Mouse (Mus musculus) liver, adult 2 months (tissue): ENCODE measurements around the gene Ttl. TPM values are rescaled to one million over a fixed set of nuclear protein-coding genes. Genes with fewer than 3 reads are reported as not detected.

ENCODE experiments used
- DNase-seq: peaks from one replicate; pipeline ENCODE4 v3.0.0-alpha.2; 2011; ENCODE audit warnings: low read depth, low spot score; ENCODE audit errors: extremely low read depth
- H3K27ac ChIP-seq: fragments of 200-500 bp; replicated peaks from 2 replicates; pipeline ENCODE4 v1.5.1; 2012; ENCODE audit warnings: low read depth, mild to moderate bottlenecking, control low read depth, inconsistent platforms, low read length; ENCODE audit not compliant: insufficient read depth
- H3K27me3 ChIP-seq: fragments of 200-500 bp; 2 replicates; pipeline ENCODE4 v1.6.1; 2012; ENCODE audit warnings: mild to moderate bottlenecking, moderate library complexity, low read length, inconsistent platforms; ENCODE audit not compliant: control insufficient read depth, insufficient read depth
- H3K36me3 ChIP-seq: fragments of 200-500 bp; 2 replicates; pipeline ENCODE4 v1.6.1; 2012; ENCODE audit warnings: low read length, inconsistent platforms; ENCODE audit not compliant: control insufficient read depth, insufficient read depth
- H3K4me1 ChIP-seq: fragments of 200-500 bp; 2 replicates; pipeline ENCODE4 v1.6.1; 2011; ENCODE audit warnings: low read length; ENCODE audit not compliant: control insufficient read depth, insufficient read depth
- H3K4me3 ChIP-seq: fragments of 200-500 bp; 2 replicates; pipeline ENCODE4 v1.5.1; 2011; ENCODE audit warnings: low read depth, mild to moderate bottlenecking, control low read depth, low read length, moderate library complexity; ENCODE audit not compliant: insufficient read depth
- H3K79me2 ChIP-seq: fragments of 200-500 bp; 2 replicates; pipeline ENCODE4 v1.6.1; 2012; ENCODE audit warnings: inconsistent platforms, mild to moderate bottlenecking, low read length, moderate library complexity; ENCODE audit not compliant: control insufficient read depth, insufficient read depth
- H3K9ac ChIP-seq: fragments of 200-500 bp; 2 replicates; pipeline ENCODE4 v1.6.1; 2012; ENCODE audit warnings: low read depth, mild to moderate bottlenecking, control low read depth, inconsistent platforms, low read length
- CTCF ChIP-seq: fragments of 200-500 bp; IDR thresholded peaks from 2 replicates; pipeline ENCODE4 v1.5.1; 2011; ENCODE audit warnings: low read depth, low read length, control low read depth
- POLR2A ChIP-seq: fragments of 200-500 bp; IDR thresholded peaks from 2 replicates; pipeline ENCODE4 v1.6.1; 2011; ENCODE audit warnings: low read length, control low read depth; ENCODE audit not compliant: insufficient read depth; ENCODE audit errors: extremely low read depth
- WGBS: fragments of 180-500 bp; shearing (Covaris S2); methylation state at CpG from one replicate; pipeline ENCODE4 v1.1.7; 2018; 5-methylcytosine and 5-hydroxymethylcytosine counted together
- polyA plus RNA-seq: library from polyadenylated mRNA; depleted of rRNA; stranded (reverse); fragments of >200 nt; gene quantifications from 2 replicates; pipeline ENCODE4 v1.2.3, GENCODE M21; 2012
- total RNA-seq: library from RNA; depleted of rRNA; stranded (reverse); fragments of >200 nt; gene quantifications from 2 replicates; pipeline ENCODE4 v1.2.3, GENCODE M21; 2014

Gene Ttl
- total and polyA plus RNA-seq, 2 experiments: 2.4 to 3.8 TPM

GRCm38 (mm10) chr2:129070296-129070695 lies 4.6 kb downstream of the Ttl start:
- Histone ChIP-seq H3K27me3 (no peaks in the 10 kb centered on the region), H3K36me3 (no peaks in the 10 kb centered on the region), H3K79me2 (no peaks in the 10 kb centered on the region; the same call in 1 of the 2 replicates), H3K4me1 (peaks cover 6% of the 10 kb centered on the region; the same call in 1 of the 2 replicates), H3K9ac (no peak overlapping the region), H3K4me3 (no peak overlapping the region), H3K27ac (no peak overlapping the region)
- 93% methylated on average over 3 of the region's 3 CpGs for WGBS
- DNase-seq: no peak
- no peak for TF ChIP-seq POLR2A
- no peak for TF ChIP-seq CTCF

- H3K4me1 ChIP-seq: no peaks in the 10 kb centered on the region
- H3K27me3 ChIP-seq: no peaks in the 10 kb centered on the region
- H3K79me2 ChIP-seq: no peaks in the 10 kb centered on the region
- H3K4me3 ChIP-seq: no peak overlapping the region
- DNase-seq: no peak
- H3K27ac ChIP-seq: no peak overlapping the region
- peak; percentile 61 for TF ChIP-seq CTCF
- TF ChIP-seq POLR2A: no peak
- peaks cover 5% of the 10 kb centered on the region for H3K36me3 ChIP-seq
- no peak overlapping the region for H3K9ac ChIP-seq
- 92% methylated on average over 3 of the region's 3 CpGs for WGBS
Measured at GRCm38 (mm10) chr2:129078313-129078712, 12.6 kb downstream of the Ttl start.

GRCm38 (mm10) chr2:129079194-129079593 lies 13.5 kb downstream of the Ttl start:
- H3K27ac ChIP-seq: no peak overlapping the region
- DNase-seq: no peak
- H3K36me3 ChIP-seq: peaks cover 5% of the 10 kb centered on the region
- no peaks in the 10 kb centered on the region for H3K27me3 ChIP-seq
- H3K4me1 ChIP-seq: no peaks in the 10 kb centered on the region
- 87% methylated on average over 2 of the region's 2 CpGs for WGBS
- H3K4me3 ChIP-seq: no peak overlapping the region
- TF ChIP-seq POLR2A (no peak), CTCF (no peak)
- no peaks in the 10 kb centered on the region for H3K79me2 ChIP-seq
- H3K9ac ChIP-seq: no peak overlapping the region

GRCm38 (mm10) chr2:129081097-129081496 lies 15.4 kb downstream of the Ttl start:
- Histone ChIP-seq H3K79me2 (no peaks in the 10 kb centered on the region), H3K36me3 (peaks cover 5% of the 10 kb centered on the region), H3K4me1 (no peaks in the 10 kb centered on the region), H3K4me3 (no peak overlapping the region), H3K27me3 (no peaks in the 10 kb centered on the region), H3K27ac (no peak overlapping the region), H3K9ac (no peak overlapping the region)
- WGBS: 67% methylated on average over 13 of the region's 13 CpGs
- peak; percentile 30; the same call in 1 of the 2 replicates for TF ChIP-seq CTCF
- no peak for TF ChIP-seq POLR2A
- DNase-seq: no peak

GRCm38 (mm10) chr2:129083514-129083913 lies 17.8 kb downstream of the Ttl start:
- no peak overlapping the region for H3K27ac ChIP-seq
- 93% methylated on average over 5 of the region's 5 CpGs for WGBS
- no peaks in the 10 kb centered on the region for H3K79me2 ChIP-seq
- no peak for DNase-seq
- no peaks in the 10 kb centered on the region for H3K27me3 ChIP-seq
- TF ChIP-seq CTCF (no peak), POLR2A (no peak)
- H3K4me3 ChIP-seq: no peak overlapping the region
- H3K36me3 ChIP-seq: peaks cover 5% of the 10 kb centered on the region
- H3K4me1 ChIP-seq: no peaks in the 10 kb centered on the region
- no peak overlapping the region for H3K9ac ChIP-seq

GRCm38 (mm10) chr2:129084959-129085358 lies 19.2 kb downstream of the Ttl start:
- DNase-seq: peak; percentile 10
- Histone ChIP-seq H3K27me3 (no peaks in the 10 kb centered on the region), H3K27ac (no peak overlapping the region), H3K9ac (no peak overlapping the region), H3K4me3 (no peak overlapping the region), H3K4me1 (no peaks in the 10 kb centered on the region), H3K36me3 (peaks cover 5% of the 10 kb centered on the region), H3K79me2 (no peaks in the 10 kb centered on the region)
- TF ChIP-seq CTCF (peak; percentile 74), POLR2A (no peak)
- 63% methylated on average over 2 of the region's 2 CpGs for WGBS
